In the genomic region with DNA sequence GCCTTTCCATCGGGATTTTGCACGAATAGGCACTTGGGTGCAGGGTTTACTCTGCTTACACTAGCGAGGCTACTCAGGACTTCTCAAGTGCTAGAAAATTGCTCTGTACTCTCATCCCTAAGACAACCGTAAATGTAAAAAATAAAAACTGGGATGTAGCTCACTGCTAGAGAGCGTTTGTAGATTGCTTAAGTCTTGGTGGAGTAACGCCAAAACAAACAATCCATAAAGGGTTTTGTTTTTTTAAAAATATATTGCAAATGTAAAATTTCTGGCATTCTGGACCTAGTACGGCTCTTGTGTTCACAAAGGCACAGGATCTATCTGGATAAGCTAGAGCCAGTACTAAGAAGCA, we compare ENCODE assay signal across 12 mouse cellular contexts. TPM values are rescaled to one million over a fixed set of nuclear protein-coding genes. Genes with fewer than 3 reads are reported as not detected.
DNase-seq lines count a peak whose midpoint lies in the region; ATAC-seq and TF ChIP-seq lines count a peak whose summit lies in the region.
"Had no signal": no experiment of that assay in that cellular context is flagged by ENCODE, and none has a peak within 500 bp of the region (broad histone marks: within the 10 kb centered on the region; RNA-seq: fewer than 3 reads in every experiment).

No protein-coding gene starts in this region.

- in situ Hi-C loops in ES-E14 (cut with MboI; ENCODE audit: low sequenced_read_pairs in 2 of 2, unreplicated experiment in 2 of 2), result no loop called here

- H3K4me3 ChIP-seq in forebrain, embryonic 15.5 days, result no peak overlapping the region
- no peak overlapping the region for H3K4me3 ChIP-seq in forebrain, embryonic 13.5 days
- H3K4me3 ChIP-seq in kidney, postnatal 0 days (replicated peaks; ENCODE audit: low read depth, low read length), result no peak overlapping the region
- no peak overlapping the region for H3K4me3 ChIP-seq in ES-E14 (ENCODE audit: insufficient read depth in 1 of 2, low read depth in 1 of 2, low read length in 2 of 2, poor library complexity in 1 of 2, severe bottlenecking in 1 of 2)
- no peak overlapping the region for H3K4me3 ChIP-seq in limb, embryonic 15.5 days
- H3K4me3 ChIP-seq: hindbrain, embryonic 15.5 days had no signal

- no peak for TF ChIP-seq CTCF in kidney, postnatal 0 days (IDR thresholded peaks at IDR 0.05; ENCODE audit: low read depth)

- H3K27me3 ChIP-seq in forebrain, embryonic 15.5 days, result no peaks in the 10 kb centered on the region
- H3K27me3 ChIP-seq in forebrain, embryonic 13.5 days, result peaks cover 7% of the 10 kb centered on the region; the same call in 1 of the 2 replicates
- H3K27me3 ChIP-seq in kidney, postnatal 0 days (ENCODE audit: insufficient read depth, low read length), result no peaks in the 10 kb centered on the region
- no peaks in the 10 kb centered on the region for H3K27me3 ChIP-seq in limb, embryonic 15.5 days
- H3K27me3 ChIP-seq: hindbrain, embryonic 15.5 days had no signal

- no peaks in the 10 kb centered on the region for H3K36me3 ChIP-seq in forebrain, embryonic 15.5 days
- no peaks in the 10 kb centered on the region for H3K36me3 ChIP-seq in forebrain, embryonic 13.5 days (ENCODE audit: poor library complexity, severe bottlenecking)
- no peaks in the 10 kb centered on the region for H3K36me3 ChIP-seq in kidney, postnatal 0 days (ENCODE audit: insufficient read depth, low read length)
- H3K36me3 ChIP-seq in ES-E14 (ENCODE audit: control insufficient read depth, insufficient read depth, low read length, poor library complexity, severe bottlenecking), result peaks cover 2% of the 10 kb centered on the region; the same call in 1 of the 2 replicates
- no peaks in the 10 kb centered on the region for H3K36me3 ChIP-seq in limb, embryonic 15.5 days
- H3K36me3 ChIP-seq: hindbrain, embryonic 15.5 days; neural tube, embryonic 15.5 days had no signal

- ATAC-seq in forebrain, embryonic 15.5 days (replicated peaks), result 0 out of 2 replicates have a peak, but pooled peaks have one; percentile 16
- no peak for ATAC-seq in forebrain, embryonic 13.5 days
- ATAC-seq in kidney, postnatal 0 days (replicated peaks; ENCODE audit: low FRiP score, low read depth), result 0 out of 2 replicates have a peak, but pooled peaks have one; percentile 5
- no peak for ATAC-seq in limb, embryonic 15.5 days (ENCODE audit: insufficient number of reproducible peaks, low FRiP score, low TSS enrichment, low read depth)

- peak; percentile 31 for DNase-seq in kidney, postnatal 0 days (ENCODE audit: low spot score)
- DNase-seq in kidney, adult 8-10 months, result no peak
- no peak for DNase-seq in ES-E14 (ENCODE audit: low read depth, low spot score)
- no peak for DNase-seq in cerebellum, postnatal 25 days
- no peak for DNase-seq in adrenal gland, postnatal 36 days
- DNase-seq: cerebellum, adult 18-20 months; midbrain, embryonic 14.5 days had no signal

- 0 out of 2 replicates have a peak, but pooled peaks cover 4% of the 10 kb centered on the region for H3K9me3 ChIP-seq in forebrain, embryonic 15.5 days
- no peaks in the 10 kb centered on the region; the same call in 1 of the 2 replicates for H3K9me3 ChIP-seq in forebrain, embryonic 13.5 days (replicated peaks)
- no peaks in the 10 kb centered on the region for H3K9me3 ChIP-seq in kidney, postnatal 0 days (replicated peaks; ENCODE audit: low read length)
- no peaks in the 10 kb centered on the region; the same call in 1 of the 2 replicates for H3K9me3 ChIP-seq in ES-E14 (ENCODE audit: control insufficient read depth, insufficient read depth, low read depth, low read length)
- no peaks in the 10 kb centered on the region for H3K9me3 ChIP-seq in limb, embryonic 15.5 days
- H3K9me3 ChIP-seq: neural tube, embryonic 15.5 days had no signal

- no peak overlapping the region for H3K4me2 ChIP-seq in forebrain, embryonic 15.5 days (replicated peaks)
- H3K4me2 ChIP-seq in forebrain, embryonic 13.5 days, result no peak overlapping the region
- peak overlapping the region; percentile 56 for H3K4me2 ChIP-seq in kidney, postnatal 0 days (ENCODE audit: low read length)
- H3K4me2 ChIP-seq in limb, embryonic 15.5 days, result peak overlapping the region; percentile 48

- no peak overlapping the region for H3K9ac ChIP-seq in forebrain, embryonic 15.5 days (replicated peaks)
- no peak overlapping the region for H3K9ac ChIP-seq in forebrain, embryonic 13.5 days
- peak overlapping the region; percentile 24; the same call in 1 of the 2 replicates for H3K9ac ChIP-seq in kidney, postnatal 0 days (ENCODE audit: low read depth, low read length)
- H3K9ac ChIP-seq in ES-E14 (ENCODE audit: insufficient read depth, low read depth, low read length, poor library complexity, severe bottlenecking), result 0 out of 2 replicates have a peak overlapping the region, but pooled peaks have one; percentile 42
- H3K9ac ChIP-seq in limb, embryonic 15.5 days, result no peak overlapping the region
- H3K9ac ChIP-seq: hindbrain, embryonic 15.5 days; neural tube, embryonic 15.5 days had no signal

- H3K4me1 ChIP-seq in forebrain, embryonic 15.5 days, result 0 out of 2 replicates have a peak, but pooled peaks cover 4% of the 10 kb centered on the region
- no peaks in the 10 kb centered on the region for H3K4me1 ChIP-seq in forebrain, embryonic 13.5 days
- no peaks in the 10 kb centered on the region for H3K4me1 ChIP-seq in kidney, postnatal 0 days (replicated peaks; ENCODE audit: insufficient read depth, low read length)
- H3K4me1 ChIP-seq in ES-E14 (ENCODE audit: control insufficient read depth in 2 of 2, insufficient read depth in 2 of 2, low read length in 2 of 2, poor library complexity in 1 of 2), result peaks cover 5 to 8% of the 10 kb centered on the region in 2 experiments; a peak in 3 of 4 replicates
- peaks cover 6% of the 10 kb centered on the region; the same call in 1 of the 2 replicates for H3K4me1 ChIP-seq in limb, embryonic 15.5 days
- H3K4me1 ChIP-seq: hindbrain, embryonic 15.5 days had no signal

- WGBS in forebrain, embryonic 15.5 days, result 93% methylated on average over 7 of the region's 7 CpGs
- 90% methylated on average over 7 of the region's 7 CpGs for WGBS in forebrain, embryonic 13.5 days
- WGBS in kidney, postnatal 0 days, result 54% methylated on average over 7 of the region's 7 CpGs
- 65% methylated on average over 7 of the region's 7 CpGs for WGBS in limb, embryonic 15.5 days

- no peak overlapping the region for H3K27ac ChIP-seq in forebrain, embryonic 15.5 days (replicated peaks)
- no peak overlapping the region for H3K27ac ChIP-seq in forebrain, embryonic 13.5 days
- no peak overlapping the region for H3K27ac ChIP-seq in kidney, postnatal 0 days
- H3K27ac ChIP-seq in ES-E14 (ENCODE audit: insufficient read depth, low read depth, low read length, poor library complexity, severe bottlenecking), result no peak overlapping the region
- peak overlapping the region; percentile 64 for H3K27ac ChIP-seq in limb, embryonic 15.5 days
- H3K27ac ChIP-seq: hindbrain, embryonic 15.5 days; neural tube, embryonic 15.5 days had no signal

TF ChIP-seq in ES-E14, 5 proteins besides CTCF, POLR2A, EP300 and RAD21:
- TF ChIP-seq CHD2 (IDR thresholded peaks at IDR 0.05; ENCODE audit: low read depth, low read length), result no peak
- TF ChIP-seq ZC3H11A (IDR thresholded peaks at IDR 0.05; ENCODE audit: borderline replicate concordance, low read depth, low read length), result no peak
- no peak for TF ChIP-seq ZNF384 (IDR thresholded peaks at IDR 0.05; ENCODE audit: low read depth, low read length)
- TF ChIP-seq MAFK (IDR thresholded peaks at IDR 0.05; ENCODE audit: insufficient read depth, low read depth, low read length), result no peak
- no peak for TF ChIP-seq HCFC1 (IDR thresholded peaks at IDR 0.05; ENCODE audit: borderline replicate concordance, insufficient read depth, low read length)

RNA-seq across cellular contexts. Expression of a gene that starts 17.1 kb away (rescaled TPM):
- polyA plus RNA-seq in forebrain, embryonic 15.5 days (2015; fragmentation: Nextera tagmentation; extraction: Ambion mirVana), result 43.8 and 46.3 TPM in 2 replicates
- 25.3 and 26.4 TPM in 2 replicates for polyA plus RNA-seq in forebrain, embryonic 13.5 days (2015; fragmentation: Nextera tagmentation; extraction: Ambion mirVana)
- polyA plus RNA-seq in kidney, postnatal 0 days (2015; fragmentation: Nextera tagmentation; extraction: Ambion mirVana), result 11.1 and 11.4 TPM in 2 replicates
- 12.0 and 16.7 TPM in 2 replicates for total RNA-seq in ES-E14 (2012; rRNA removed)
- 13.7 and 15.5 TPM in 2 replicates for polyA plus RNA-seq in limb, embryonic 15.5 days (2015; fragmentation: Nextera tagmentation; extraction: Ambion mirVana)
- total RNA-seq in adrenal gland, postnatal 36 days (2021), result 10 to 100 TPM; 19.7 to 20.5 TPM

RNA-seq across cellular contexts. Expression of a gene that starts 49.0 kb away (rescaled TPM):
- not detected in 2 replicates for polyA plus RNA-seq in forebrain, embryonic 15.5 days (2015; fragmentation: Nextera tagmentation; extraction: Ambion mirVana)
- polyA plus RNA-seq in forebrain, embryonic 13.5 days (2015; fragmentation: Nextera tagmentation; extraction: Ambion mirVana), result not detected in 2 replicates
- 0.13 and 0.24 TPM in 2 replicates for polyA plus RNA-seq in kidney, postnatal 0 days (2015; fragmentation: Nextera tagmentation; extraction: Ambion mirVana)
- total RNA-seq in ES-E14 (2012; rRNA removed), result not detected in 2 replicates
- 0.18 TPM in 1 of 2 replicates, not detected in the other for polyA plus RNA-seq in limb, embryonic 15.5 days (2015; fragmentation: Nextera tagmentation; extraction: Ambion mirVana)
- under 1 TPM in 1 of 2 experiments, not detected in 1; 0.20 TPM for total RNA-seq in adrenal gland, postnatal 36 days (2021)
- polyA plus RNA-seq: hindbrain, embryonic 15.5 days; midbrain, embryonic 14.5 days; neural tube, embryonic 15.5 days had no signal

Comparison
In these comparisons a context has a peak if more than half of its experiments do, and no peak if none do; other contexts are left out.
1. ATAC-seq: peak in forebrain, embryonic 15.5 days (single experiment) and kidney, postnatal 0 days (single experiment); none in forebrain, embryonic 13.5 days (single experiment) and limb, embryonic 15.5 days (single experiment).
2. H3K4me2 ChIP-seq: peak in kidney, postnatal 0 days (single experiment) and limb, embryonic 15.5 days (single experiment); none in forebrain, embryonic 15.5 days (single experiment) and forebrain, embryonic 13.5 days (single experiment).
3. H3K9ac ChIP-seq: peak in kidney, postnatal 0 days (single experiment) and ES-E14 (single experiment); none in forebrain, embryonic 15.5 days (single experiment), forebrain, embryonic 13.5 days (single experiment) and limb, embryonic 15.5 days (single experiment).